Mouse (Mus musculus) sigmoid colon, adult 10 weeks (tissue): ENCODE results near the gene Gm13871. TPM values are rescaled to one million over a fixed set of nuclear protein-coding genes. Genes with fewer than 3 reads are reported as not detected.

ENCODE experiments used
- polyA plus RNA-seq: library from polyadenylated mRNA; stranded (reverse); fragments of 350-450 nt; fragmentation: Illumina TruSeq; extraction: RNeasy Lipid Tissue Mini Kit (QIAGEN cat#74804); gene quantifications from one replicate; pipeline ENCODE4 v1.2.3, GENCODE M21; 2014; ENCODE audit warnings: low read depth, low replicate concordance

The Gm13871 gene
- polyA plus RNA-seq = not detected

DNA sequence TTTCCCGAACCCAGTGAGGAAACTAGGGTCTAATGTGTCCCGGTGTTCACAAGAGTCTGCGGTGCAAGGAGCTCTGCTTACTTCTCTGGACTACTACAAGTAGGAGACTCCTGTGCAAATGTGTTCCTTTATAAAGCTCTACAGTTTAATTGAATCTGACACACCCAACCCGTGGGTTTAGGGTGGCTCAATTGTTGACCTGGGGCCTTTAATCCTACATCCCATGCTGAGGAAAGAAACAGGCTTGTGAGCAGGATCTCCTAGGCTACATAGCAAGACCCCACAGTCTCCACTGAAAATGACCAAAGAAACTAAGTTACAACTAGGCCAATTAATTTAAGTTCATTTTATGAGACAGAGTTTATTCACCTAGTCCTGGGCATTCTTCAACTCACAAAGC is at the start of gene Gm13871:
Gene Gm13871 (minus strand): TSS at position 101 of the 400 bp plus-strand sequence.

DNA sequence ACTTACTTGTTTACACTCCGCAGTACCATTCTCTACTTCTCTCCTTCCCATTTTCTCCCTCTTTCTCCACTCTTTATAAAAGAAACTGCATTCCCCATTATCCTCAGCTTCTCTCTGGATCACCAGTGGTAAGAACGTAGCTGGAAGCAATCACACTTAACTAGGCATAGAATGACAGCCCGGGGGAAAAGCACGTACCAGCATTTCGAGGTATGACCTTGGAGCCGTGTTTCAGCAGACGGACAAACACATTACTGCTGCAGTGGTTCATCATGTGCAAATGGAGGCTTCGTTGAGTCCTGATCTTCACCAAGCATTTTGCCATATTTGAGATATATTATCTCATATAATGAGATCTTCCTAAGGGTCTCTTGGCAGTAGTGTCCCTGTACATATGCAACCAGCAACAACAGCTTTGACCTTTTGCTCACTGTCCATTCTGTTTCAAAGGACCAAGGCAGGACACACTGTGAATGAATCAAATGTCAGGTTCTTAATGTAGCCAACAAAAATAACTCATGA is 44.7 kb upstream of the Gm13871 start, which contains the start of gene 2310002L09Rik:
Gene 2310002L09Rik (minus strand): TSS at position 472 of the 522 bp plus-strand sequence.

DNA sequence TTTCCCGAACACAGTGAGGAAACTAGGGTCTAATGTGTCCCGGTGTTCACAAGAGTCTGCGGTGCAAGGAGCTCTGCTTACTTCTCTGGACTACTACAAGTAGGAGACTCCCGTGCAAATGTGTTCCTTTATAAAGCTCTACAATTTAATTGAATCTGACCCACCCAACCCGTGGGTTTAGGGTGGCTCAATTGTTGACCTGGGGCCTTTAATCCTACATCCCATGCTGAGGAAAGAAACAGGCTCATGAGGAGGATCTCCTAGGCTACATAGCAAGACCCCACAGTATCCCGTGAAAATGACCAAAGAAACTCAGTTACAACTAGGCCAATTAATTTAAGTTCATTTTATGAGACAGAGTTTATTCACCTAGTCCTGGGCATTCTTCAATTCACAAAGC is 14.9 kb upstream of the Gm13871 start, which contains the start of gene Gm11756:
Gene Gm11756 (minus strand): TSS at position 101 of the 400 bp plus-strand sequence.

DNA sequence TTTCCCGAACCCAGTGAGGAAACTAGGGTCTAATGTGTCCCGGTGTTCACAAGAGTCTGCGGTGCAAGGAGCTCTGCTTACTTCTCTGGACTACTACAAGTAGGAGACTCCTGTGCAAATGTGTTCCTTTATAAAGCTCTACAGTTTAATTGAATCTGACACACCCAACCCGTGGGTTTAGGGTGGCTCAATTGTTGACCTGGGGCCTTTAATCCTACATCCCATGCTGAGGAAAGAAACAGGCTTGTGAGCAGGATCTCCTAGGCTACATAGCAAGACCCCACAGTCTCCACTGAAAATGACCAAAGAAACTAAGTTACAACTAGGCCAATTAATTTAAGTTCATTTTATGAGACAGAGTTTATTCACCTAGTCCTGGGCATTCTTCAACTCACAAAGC is 14.7 kb downstream of the Gm13871 start, which contains the start of gene Gm11757:
Gene Gm11757 (minus strand): TSS at position 101 of the 400 bp plus-strand sequence.

DNA sequence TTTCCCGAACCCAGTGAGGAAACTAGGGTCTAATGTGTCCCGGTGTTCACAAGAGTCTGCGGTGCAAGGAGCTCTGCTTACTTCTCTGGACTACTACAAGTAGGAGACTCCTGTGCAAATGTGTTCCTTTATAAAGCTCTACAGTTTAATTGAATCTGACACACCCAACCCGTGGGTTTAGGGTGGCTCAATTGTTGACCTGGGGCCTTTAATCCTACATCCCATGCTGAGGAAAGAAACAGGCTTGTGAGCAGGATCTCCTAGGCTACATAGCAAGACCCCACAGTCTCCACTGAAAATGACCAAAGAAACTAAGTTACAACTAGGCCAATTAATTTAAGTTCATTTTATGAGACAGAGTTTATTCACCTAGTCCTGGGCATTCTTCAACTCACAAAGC is 29.6 kb downstream of the Gm13871 start, which contains the start of gene Gm11758:
Gene Gm11758 (minus strand): TSS at position 101 of the 400 bp plus-strand sequence.

Other genes starting within 250 kb of the Gm13871 start
- not detected for gene Gm11239, start 237.6 kb downstream of the Gm13871 start, polyA plus RNA-seq
- not detected for gene Gm428, start 222.4 kb downstream of the Gm13871 start, polyA plus RNA-seq
- 202 TPM for gene Rasef, start 115.0 kb downstream of the Gm13871 start, polyA plus RNA-seq
- not detected for gene Gm11758, start 29.7 kb downstream of the Gm13871 start, polyA plus RNA-seq
- gene Gm11757, start 14.8 kb downstream of the Gm13871 start, polyA plus RNA-seq = not detected
- not detected for gene Gm11756, start 14.8 kb upstream of the Gm13871 start, polyA plus RNA-seq
- not detected for gene 2310002L09Rik, start 44.9 kb upstream of the Gm13871 start, polyA plus RNA-seq
- gene Frmd3, start 107.5 kb upstream of the Gm13871 start, polyA plus RNA-seq = 3.0 TPM